Mouse (Mus musculus) retina, postnatal 1 day (tissue): Measurements from ENCODE around the gene 1700040F15Rik.
"Not testable (repeated sequence)": the region's sequence is repeated elsewhere in the genome, so short reads cannot be mapped to it uniquely, and the experiment has no call there.

Experiments used
- DNase-seq: peaks from one replicate; pipeline ENCODE4 v3.0.0-alpha.2; 2012

The 1700040F15Rik gene

DNA sequence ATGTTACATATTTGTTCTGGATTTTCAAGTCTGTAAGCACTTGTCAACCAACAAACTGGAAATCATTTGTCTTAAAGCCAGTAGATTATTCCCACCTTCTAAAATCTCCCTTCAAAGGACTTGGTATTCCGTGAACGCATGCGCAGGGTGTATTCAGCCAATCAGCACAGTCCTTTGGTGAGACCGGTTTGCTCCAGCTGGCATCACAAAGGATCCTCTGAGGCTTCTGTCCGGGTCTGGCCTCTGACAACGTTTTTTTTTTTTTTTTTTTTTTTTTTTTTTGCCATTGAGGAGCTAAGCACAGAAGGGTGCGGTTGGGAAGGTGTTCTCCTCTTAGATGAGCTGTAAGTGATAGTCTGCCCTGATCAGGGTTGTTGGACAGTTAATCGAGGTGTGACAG is at the start of gene 1700040F15Rik:
Gene 1700040F15Rik (plus strand): TSS at position 301 of the 400 bp plus-strand sequence.
- not testable (repeated sequence) for DNase-seq
